Mouse (Mus musculus): Measurements from ENCODE around the gene Hist2h3c2. TPM values are rescaled to one million over a fixed set of nuclear protein-coding genes. Genes with fewer than 3 reads are reported as not detected.
"Not testable (repeated sequence)": the region's sequence is repeated elsewhere in the genome, so short reads cannot be mapped to it uniquely, and the experiment has no call there.

The Hist2h3c2 gene
- polyA plus RNA-seq (2016; fragmentation: Nextera tagmentation; extraction: Ambion mirVana) = 4.9 and 6.6 TPM in 2 replicates

DNA sequence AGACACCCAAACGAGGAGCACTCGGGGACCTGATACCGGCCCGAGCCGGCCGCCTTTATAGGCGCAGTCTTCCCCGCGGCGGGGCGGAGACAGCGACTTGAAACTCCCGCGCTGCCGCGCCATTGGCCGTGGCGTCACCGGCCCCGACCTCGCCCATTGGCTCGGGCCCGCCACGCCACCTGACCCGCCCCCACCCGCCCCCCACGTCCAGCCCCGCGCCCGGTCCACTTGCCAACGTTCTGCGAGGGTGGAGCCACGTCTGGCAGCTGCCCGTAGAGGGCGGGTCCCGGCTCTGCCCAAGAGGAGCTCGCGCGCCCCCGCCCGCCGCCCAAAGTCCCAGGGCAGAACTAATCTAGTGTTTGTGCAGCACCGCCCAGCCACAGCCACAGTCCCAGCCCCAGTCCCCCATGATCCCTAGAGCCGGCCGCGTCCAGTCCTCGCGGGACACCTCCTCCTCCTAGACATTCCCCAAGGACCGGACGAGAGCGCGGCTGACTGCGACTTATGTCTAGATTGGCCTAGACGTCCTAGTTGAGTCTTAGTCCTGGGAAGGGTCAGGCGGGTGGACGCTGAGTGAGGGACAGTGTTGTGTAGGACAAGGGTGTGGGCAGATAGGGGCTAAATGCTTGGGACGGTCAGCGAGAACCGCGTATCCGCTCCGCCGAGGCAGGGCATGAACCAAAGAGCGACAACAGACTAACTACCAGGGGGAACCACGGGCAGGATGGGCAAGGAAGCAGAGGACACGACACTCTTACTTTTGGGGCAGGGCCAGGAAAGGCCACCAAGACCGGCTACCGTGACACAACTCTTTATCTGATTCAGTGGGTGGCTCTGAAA, at the start of gene Hist2h3c2:
Hist2h3c2 (minus strand) TSS at position 174 of the 840 bp plus-strand sequence.
- DNase-seq (ENCODE audit: low spot score); H3K36me3 ChIP-seq (replicated peaks); H3K9me3 ChIP-seq; H3K27me3 ChIP-seq (replicated peaks; ENCODE audit: low read depth, poor library complexity, severe bottlenecking): not testable (repeated sequence)
- WGBS = under 1% methylated on average over 30 of the region's 68 CpGs
- peak within 1 kb of the TSS; percentile 60 for H3K4me3 ChIP-seq
- peak within 1 kb of the TSS; percentile 90 for H3K27ac ChIP-seq (replicated peaks)
- H3K4me1 ChIP-seq = peaks cover 39% of the 10 kb centered on the region

DNA sequence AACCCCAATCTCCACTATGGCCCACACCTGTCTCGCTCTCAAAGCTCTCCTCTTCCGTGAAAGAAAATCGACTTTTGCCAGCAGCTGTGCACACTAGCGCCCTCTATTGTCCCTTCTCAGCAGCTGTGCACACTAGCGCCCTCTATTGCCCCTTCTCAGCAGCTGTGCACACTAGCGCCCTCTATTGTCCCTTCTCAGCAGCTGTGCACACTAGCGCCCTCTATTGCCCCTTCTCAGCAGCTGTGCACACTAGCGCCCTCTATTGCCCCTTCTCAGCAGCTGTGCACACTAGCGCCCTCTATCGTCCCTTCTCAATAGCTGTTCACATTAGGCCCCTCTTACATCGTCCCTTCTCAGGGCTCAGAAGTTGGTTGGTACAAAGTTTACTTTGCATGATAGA, 48.4 kb upstream of the Hist2h3c2 start:
- H3K27ac ChIP-seq (replicated peaks); H3K4me3 ChIP-seq; H3K9me3 ChIP-seq; DNase-seq (ENCODE audit: low spot score); H3K36me3 ChIP-seq (replicated peaks): not testable (repeated sequence)
- WGBS = 88% methylated on average over 11 of the region's 11 CpGs
- Histone ChIP-seq H3K4me1 (peaks cover 17% of the 10 kb centered on the region), H3K27me3 (replicated peaks; ENCODE audit: low read depth, poor library complexity, severe bottlenecking) (peaks cover 37% of the 10 kb centered on the region)

DNA sequence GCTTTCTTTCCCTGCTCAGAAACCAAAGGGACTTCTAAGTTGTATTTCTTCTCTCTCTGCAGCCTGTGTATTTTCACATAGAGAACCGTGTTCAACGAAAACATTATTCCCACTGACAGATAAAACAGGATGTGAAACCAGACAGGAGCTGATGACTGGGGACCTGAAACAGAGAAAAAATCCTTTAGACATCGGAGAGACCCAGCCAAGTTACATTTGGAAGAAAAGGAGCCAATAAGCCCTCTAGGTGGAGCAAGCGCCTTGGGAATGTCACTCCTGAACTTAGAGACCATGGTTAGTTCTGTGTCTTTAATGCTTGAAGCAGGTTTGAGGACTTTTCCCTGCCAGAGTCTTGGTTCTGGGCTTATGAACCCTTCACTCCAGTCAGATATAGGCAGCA, 45.5 kb upstream of the Hist2h3c2 start:
- peaks cover 55% of the 10 kb centered on the region for H3K27me3 ChIP-seq (replicated peaks; ENCODE audit: low read depth, poor library complexity, severe bottlenecking)
- 15% methylated on average over 4 of the region's 4 CpGs for WGBS
- H3K27ac ChIP-seq (replicated peaks) = no peak overlapping the region
- 0 out of 2 replicates have a peak overlapping the region, but pooled peaks have one; percentile 19 for H3K4me3 ChIP-seq
- H3K9me3 ChIP-seq = no peaks in the 10 kb centered on the region
- peaks cover 17% of the 10 kb centered on the region for H3K4me1 ChIP-seq
- peak; percentile 53 for DNase-seq (ENCODE audit: low spot score)
- no peaks in the 10 kb centered on the region for H3K36me3 ChIP-seq (replicated peaks)

DNA sequence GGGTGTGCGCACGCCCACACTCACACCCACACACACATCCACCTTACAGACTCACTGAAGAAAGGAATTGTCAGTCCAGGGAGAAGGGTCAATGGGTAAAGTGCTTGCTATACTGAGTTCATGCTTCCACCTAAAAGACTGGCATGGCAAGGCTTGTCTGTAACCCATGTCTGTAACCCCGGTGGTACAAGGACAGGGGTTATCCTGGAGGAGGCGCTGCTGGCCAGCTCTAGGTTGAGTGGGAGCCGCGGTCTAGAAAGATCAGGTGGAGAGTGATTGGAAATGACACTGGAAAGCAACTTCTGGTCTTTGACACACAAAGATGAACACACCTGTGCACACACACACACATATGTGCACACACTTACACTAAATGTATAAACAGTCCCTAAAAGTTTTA, 41.7 kb upstream of the Hist2h3c2 start:
- H3K36me3 ChIP-seq (replicated peaks) = no peaks in the 10 kb centered on the region
- WGBS = 48% methylated on average over 6 of the region's 6 CpGs
- H3K27me3 ChIP-seq (replicated peaks; ENCODE audit: low read depth, poor library complexity, severe bottlenecking) = peaks cover 53% of the 10 kb centered on the region
- no peak for DNase-seq (ENCODE audit: low spot score)
- no peak overlapping the region for H3K4me3 ChIP-seq
- no peaks in the 10 kb centered on the region for H3K9me3 ChIP-seq
- H3K4me1 ChIP-seq = peaks cover 31% of the 10 kb centered on the region
- no peak overlapping the region for H3K27ac ChIP-seq (replicated peaks)

DNA sequence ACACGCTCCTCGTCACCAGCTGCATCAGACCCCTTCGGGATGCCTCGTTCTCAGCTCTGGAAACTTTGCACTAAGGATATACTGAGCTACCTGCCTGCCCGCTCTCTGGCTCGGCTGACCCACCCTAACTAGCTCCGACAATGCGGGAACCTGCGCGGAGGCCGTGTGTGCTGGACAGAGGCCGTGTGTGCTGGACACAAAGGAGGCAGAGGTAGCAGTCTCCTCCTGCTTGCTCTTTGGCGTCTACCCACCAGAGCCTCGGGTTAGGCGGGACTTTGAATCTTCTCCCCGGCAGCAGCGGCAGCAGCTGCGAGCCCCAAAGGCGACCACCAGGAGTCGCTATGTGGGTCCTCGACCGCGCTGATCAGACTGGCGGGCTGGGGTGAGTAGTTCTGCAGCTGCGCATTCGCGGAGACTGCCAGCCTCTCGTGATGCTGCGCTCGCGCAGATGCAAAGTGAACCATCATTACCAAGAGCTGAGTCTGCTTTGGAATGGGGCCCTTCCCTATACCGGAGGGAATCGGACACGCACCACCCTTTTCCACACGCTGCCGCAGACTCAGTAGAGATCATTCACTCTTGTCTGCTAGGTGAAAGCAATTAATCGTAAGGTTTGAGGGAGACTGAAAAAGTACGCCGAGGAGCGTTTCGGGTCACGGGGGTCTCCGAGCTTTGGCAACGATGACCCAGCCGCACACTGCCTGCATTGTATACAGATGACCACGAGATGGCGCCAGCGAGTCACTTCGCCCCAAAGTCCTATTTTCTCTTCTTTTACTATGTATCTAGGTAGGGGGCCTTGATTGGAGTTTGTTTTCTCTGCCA, 39.1 kb upstream of the Hist2h3c2 start:
- H3K27ac ChIP-seq (replicated peaks) = peak overlapping the region; percentile 89
- no peaks in the 10 kb centered on the region for H3K9me3 ChIP-seq
- no peaks in the 10 kb centered on the region for H3K36me3 ChIP-seq (replicated peaks)
- under 1% methylated on average over 49 of the region's 49 CpGs for WGBS
- peak; percentile 96 for DNase-seq (ENCODE audit: low spot score)
- H3K4me1 ChIP-seq = peaks cover 17% of the 10 kb centered on the region
- H3K4me3 ChIP-seq = peak overlapping the region; percentile 66
- peaks cover 28% of the 10 kb centered on the region for H3K27me3 ChIP-seq (replicated peaks; ENCODE audit: low read depth, poor library complexity, severe bottlenecking)

DNA sequence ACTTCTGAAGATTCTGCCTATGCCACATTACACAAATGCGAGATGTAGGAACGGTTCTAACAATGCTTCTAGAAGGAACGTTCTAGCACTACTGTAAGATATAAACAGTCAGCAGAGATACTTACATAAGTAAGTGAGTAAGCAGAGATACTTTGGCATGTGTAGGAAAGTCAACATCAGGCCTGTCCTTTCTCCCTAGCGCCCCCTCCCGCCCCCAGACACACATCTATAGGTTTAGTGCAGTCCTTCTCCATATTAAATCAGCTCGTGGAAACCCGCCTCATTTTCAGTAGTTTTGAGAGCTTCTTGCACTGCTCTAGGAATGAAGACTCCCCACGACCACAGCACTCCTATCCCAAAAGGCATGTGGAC, 38.5 kb upstream of the Hist2h3c2 start:
- Histone ChIP-seq H3K4me3 (peak overlapping the region; percentile 66), H3K27me3 (replicated peaks; ENCODE audit: low read depth, poor library complexity, severe bottlenecking) (peaks cover 22% of the 10 kb centered on the region), H3K9me3 (no peaks in the 10 kb centered on the region), H3K4me1 (peaks cover 17% of the 10 kb centered on the region), H3K36me3 (replicated peaks) (no peaks in the 10 kb centered on the region), H3K27ac (replicated peaks) (peak overlapping the region; percentile 89)
- DNase-seq (ENCODE audit: low spot score) = peak; percentile 71
- 15% methylated on average over 8 of the region's 8 CpGs for WGBS

DNA sequence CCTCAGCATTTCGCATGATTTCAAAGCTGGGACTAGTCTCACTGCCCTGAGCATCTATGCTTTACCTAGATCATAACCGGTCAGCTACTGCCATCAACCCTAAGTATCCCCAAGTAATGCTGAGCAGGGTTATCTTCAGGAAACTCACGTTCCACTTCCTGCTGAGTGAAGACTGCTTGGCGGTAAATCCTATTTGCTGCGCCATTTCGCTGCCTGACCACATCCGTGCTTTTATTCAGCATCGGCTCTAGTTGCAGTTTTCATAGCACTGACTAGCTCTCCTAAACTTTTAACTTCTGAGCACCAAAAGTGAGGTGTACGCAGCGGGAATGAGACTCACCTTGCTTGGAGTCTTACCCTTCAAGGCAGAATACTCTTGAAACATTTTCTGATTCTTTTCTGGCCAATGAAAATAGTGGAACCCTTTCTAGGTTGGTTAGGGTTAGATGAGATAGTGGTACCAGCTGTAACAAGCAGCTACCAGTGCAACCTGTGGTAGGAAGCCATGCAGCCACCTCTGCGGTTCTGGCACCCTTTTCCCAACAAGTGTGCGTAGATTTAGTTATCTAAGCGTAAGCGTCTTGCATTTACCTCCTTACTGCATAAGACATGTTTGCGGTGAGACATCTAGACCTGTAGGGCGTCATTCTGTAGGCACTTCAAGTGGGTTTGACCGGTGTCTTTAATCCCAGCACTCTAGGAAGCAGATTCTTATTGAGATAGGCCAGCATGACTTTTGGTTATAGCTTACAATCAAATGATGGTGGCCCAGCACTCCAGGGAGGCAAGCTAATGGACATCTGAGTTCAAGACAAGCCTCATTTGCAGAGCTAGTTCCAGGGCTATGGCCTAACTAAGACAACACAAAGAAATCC, 34.9 kb upstream of the Hist2h3c2 start:
- no peak for DNase-seq (ENCODE audit: low spot score)
- peaks cover 17% of the 10 kb centered on the region for H3K4me1 ChIP-seq
- WGBS = 89% methylated on average over 17 of the region's 17 CpGs

DNA sequence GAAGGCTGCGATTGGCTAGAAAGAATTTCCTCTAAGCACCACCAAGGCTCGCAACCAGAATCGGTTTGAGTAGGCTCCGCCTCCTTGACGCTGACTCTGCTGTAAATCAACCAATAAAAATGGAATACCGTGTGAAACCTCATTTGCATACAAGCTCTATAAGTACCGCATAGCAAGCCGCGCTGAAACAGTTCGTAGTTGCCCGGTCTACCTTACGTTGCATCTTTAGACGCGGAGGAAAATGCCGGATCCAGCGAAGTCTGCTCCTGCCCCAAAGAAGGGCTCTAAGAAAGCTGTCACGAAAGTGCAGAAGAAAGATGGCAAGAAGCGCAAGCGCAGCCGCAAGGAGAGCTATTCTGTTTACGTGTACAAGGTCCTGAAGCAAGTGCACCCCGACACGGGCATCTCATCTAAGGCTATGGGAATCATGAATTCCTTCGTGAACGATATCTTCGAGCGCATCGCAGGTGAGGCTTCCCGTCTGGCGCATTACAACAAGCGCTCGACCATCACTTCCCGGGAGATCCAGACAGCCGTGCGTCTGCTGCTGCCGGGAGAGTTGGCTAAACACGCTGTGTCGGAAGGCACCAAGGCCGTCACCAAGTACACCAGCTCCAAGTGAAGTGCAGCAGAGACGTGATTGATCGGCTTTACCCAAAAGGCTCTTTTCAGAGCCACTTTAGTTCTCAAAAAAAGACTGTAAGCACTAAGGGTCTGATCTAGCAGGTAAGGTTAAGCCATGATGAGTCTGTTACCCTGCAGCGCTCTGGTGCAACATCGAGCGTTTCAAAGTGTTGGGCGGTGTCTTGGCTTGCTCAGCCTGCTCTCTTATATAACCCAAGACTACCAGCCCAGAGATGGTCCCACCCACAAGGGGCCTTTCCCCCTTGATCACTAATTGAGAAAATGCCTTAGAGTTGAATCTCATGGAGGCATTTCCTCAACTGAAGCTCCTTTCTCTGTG, 30.9 kb upstream of the Hist2h3c2 start, which contains the start of gene Hist2h2bb:
Hist2h2bb (plus strand) TSS at position 242 of the 964 bp plus-strand sequence.
- Histone ChIP-seq H3K27me3 (replicated peaks; ENCODE audit: low read depth, poor library complexity, severe bottlenecking) (no peaks in the 10 kb centered on the region), H3K36me3 (replicated peaks) (no peaks in the 10 kb centered on the region), H3K4me3 (peak within 1 kb of the TSS; percentile 68), H3K9me3 (no peaks in the 10 kb centered on the region), H3K4me1 (peaks cover 22% of the 10 kb centered on the region), H3K27ac (replicated peaks) (peak within 1 kb of the TSS; percentile 95)
- under 1% methylated on average over 45 of the region's 45 CpGs for WGBS
- DNase-seq (ENCODE audit: low spot score) = peak; percentile 91

More for the DNA sequence above, 34.9 kb upstream of the Hist2h3c2 start:
- Histone ChIP-seq H3K4me3 (no peak overlapping the region), H3K36me3 (replicated peaks) (no peaks in the 10 kb centered on the region), H3K27me3 (replicated peaks; ENCODE audit: low read depth, poor library complexity, severe bottlenecking) (peaks cover 4% of the 10 kb centered on the region; the same call in 1 of the 2 replicates), H3K9me3 (no peaks in the 10 kb centered on the region), H3K27ac (replicated peaks) (no peak overlapping the region)

DNA sequence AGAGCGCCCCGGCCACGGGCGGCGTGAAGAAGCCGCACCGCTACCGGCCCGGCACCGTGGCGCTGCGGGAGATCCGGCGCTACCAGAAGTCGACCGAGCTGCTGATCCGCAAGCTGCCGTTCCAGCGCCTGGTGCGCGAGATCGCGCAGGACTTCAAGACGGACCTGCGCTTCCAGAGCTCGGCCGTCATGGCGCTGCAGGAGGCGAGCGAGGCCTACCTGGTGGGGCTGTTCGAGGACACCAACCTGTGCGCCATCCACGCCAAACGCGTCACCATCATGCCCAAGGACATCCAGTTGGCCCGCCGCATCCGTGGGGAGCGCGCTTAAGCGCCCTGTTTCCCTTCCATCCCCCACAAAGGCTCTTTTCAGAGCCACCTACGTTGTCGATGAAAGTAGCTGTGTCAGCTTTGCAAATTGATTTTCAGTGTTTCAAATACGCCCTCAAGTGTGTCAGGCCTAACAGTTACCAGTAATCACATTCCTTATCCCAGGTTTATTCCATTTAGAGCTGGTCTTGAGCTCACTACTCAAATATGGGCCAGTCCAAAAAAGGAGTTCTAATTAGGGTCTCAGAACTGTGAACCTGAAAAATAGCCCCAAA, 29.9 kb upstream of the Hist2h3c2 start:
- H3K27ac ChIP-seq (replicated peaks) = peak overlapping the region; percentile 95
- WGBS = under 1% methylated on average over 11 of the region's 44 CpGs
- not testable (repeated sequence) for H3K27me3 ChIP-seq (replicated peaks; ENCODE audit: low read depth, poor library complexity, severe bottlenecking); H3K36me3 ChIP-seq (replicated peaks); H3K9me3 ChIP-seq
- peak; percentile 53 for DNase-seq (ENCODE audit: low spot score)
- peak overlapping the region; percentile 68 for H3K4me3 ChIP-seq
- H3K4me1 ChIP-seq = peaks cover 31% of the 10 kb centered on the region

DNA sequence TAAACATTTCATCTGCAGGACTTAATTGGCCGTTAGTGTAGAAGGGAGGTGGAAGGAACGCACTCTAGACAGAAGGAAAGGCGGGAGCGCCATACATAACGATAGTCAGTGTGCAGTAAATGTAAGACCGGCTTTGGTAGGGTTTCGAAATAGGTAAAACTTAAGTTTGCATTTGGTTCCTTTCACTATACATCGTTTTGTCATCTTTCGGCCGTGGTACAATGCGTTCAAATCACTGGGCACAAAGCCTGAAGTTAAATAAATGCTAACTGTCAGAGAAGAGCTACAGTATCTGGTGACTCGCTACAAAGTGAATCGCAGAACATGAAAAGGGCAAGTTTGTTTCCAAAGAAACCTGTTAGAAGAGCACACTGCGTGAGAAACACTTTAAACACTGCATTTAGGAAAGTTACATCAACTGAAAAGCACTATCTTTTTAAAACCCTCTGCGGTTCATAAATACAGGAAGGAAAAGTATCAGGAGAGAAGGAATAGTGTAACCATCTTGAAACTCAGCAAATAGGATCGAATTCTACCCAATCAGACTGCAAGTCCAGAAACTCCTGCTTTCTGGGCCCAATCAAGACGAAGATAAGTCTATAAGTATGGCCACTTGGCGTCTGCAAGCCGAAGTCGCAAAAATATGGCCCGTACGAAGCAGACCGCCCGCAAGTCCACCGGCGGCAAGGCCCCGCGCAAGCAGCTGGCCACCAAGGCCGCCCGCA, 29.3 kb upstream of the Hist2h3c2 start, which contains the start of gene Hist2h3b:
Hist2h3b (plus strand) TSS at position 604 of the 725 bp plus-strand sequence.
- Histone ChIP-seq H3K27ac (replicated peaks) (peak within 1 kb of the TSS; percentile 95), H3K4me1 (peaks cover 35% of the 10 kb centered on the region), H3K27me3 (replicated peaks; ENCODE audit: low read depth, poor library complexity, severe bottlenecking) (no peaks in the 10 kb centered on the region), H3K4me3 (peak within 1 kb of the TSS; percentile 68), H3K36me3 (replicated peaks) (no peaks in the 10 kb centered on the region), H3K9me3 (no peaks in the 10 kb centered on the region)
- DNase-seq (ENCODE audit: low spot score) = peak; percentile 83
- 26% methylated on average over 30 of the region's 30 CpGs for WGBS

Data from embryonic facial prominence, embryonic 10.5 days (tissue).